Mouse (Mus musculus) CH12.LX (cell line): ENCODE results near the gene Psma7. TPM values are rescaled to one million over a fixed set of nuclear protein-coding genes. Genes with fewer than 3 reads are reported as not detected.

Source experiments
- DNase-seq: peaks from one replicate; pipeline ENCODE4 v3.0.0-alpha.2; 2013; ENCODE audit errors: extremely low read depth
- H3K27ac ChIP-seq: 2 replicates; pipeline ENCODE4 v1.5.1; 2012; ENCODE audit warnings: low read depth, mild to moderate bottlenecking, control low read depth, moderate library complexity; ENCODE audit not compliant: insufficient read depth
- H3K27me3 ChIP-seq: replicated peaks from 2 replicates; pipeline ENCODE3; 2012; ENCODE audit warnings: inconsistent platforms
- H3K36me3 ChIP-seq, 2 experiments: replicated peaks in 1 of 2; 2 replicates each; pipeline versions ENCODE3 to v1.6.1; 2012; ENCODE audit warnings: inconsistent platforms in 1 of 2, low read length in 1 of 2, mild to moderate bottlenecking in 1 of 2, mixed read lengths in 1 of 2, moderate library complexity in 1 of 2; ENCODE audit not compliant: control insufficient read depth in 1 of 2, insufficient read depth in 1 of 2
- H3K4me1 ChIP-seq, 2 experiments: 2 replicates each; pipeline ENCODE4 v1.6.1; 2012; ENCODE audit warnings: inconsistent platforms in 1 of 2, moderate library complexity in 1 of 2; ENCODE audit not compliant: insufficient read depth in 2 of 2, control insufficient read depth in 1 of 2
- H3K4me2 ChIP-seq: 2 replicates; pipeline ENCODE4 v1.6.1; 2012; ENCODE audit warnings: low read depth, mild to moderate bottlenecking, control low read depth; ENCODE audit not compliant: poor library complexity, insufficient read depth, severe bottlenecking
- H3K4me3 ChIP-seq, 3 experiments: fragments of 150-350 bp in 1 of 3; sonication (generic) in 1 of 3; replicated peaks in 1 of 3; 2 replicates each; pipeline versions ENCODE3 to v1.5.1; 2011 to 2012; ENCODE audit warnings: low read depth in 2 of 3, low read length in 2 of 3, mild to moderate bottlenecking in 2 of 3, moderate library complexity in 2 of 3, control low read depth in 1 of 3, improper control_type of control experiment in 1 of 3, inconsistent platforms in 1 of 3, mixed read lengths in 1 of 3; ENCODE audit not compliant: poor library complexity in 1 of 3
- H3K79me2 ChIP-seq: replicated peaks from 2 replicates; pipeline ENCODE4 v1.6.1; 2012; ENCODE audit warnings: mild to moderate bottlenecking, moderate library complexity; ENCODE audit not compliant: control insufficient read depth, poor library complexity, insufficient read depth, severe bottlenecking; ENCODE audit errors: extremely low read depth
- H3K9ac ChIP-seq: 2 replicates; pipeline ENCODE4 v1.6.1; 2012; ENCODE audit warnings: low read depth, mild to moderate bottlenecking, control low read depth, moderate library complexity; ENCODE audit not compliant: insufficient read depth
- H3K9me3 ChIP-seq: replicated peaks from 2 replicates; pipeline ENCODE3; 2012; ENCODE audit warnings: low read length, inconsistent platforms, mixed read lengths
- CHD1 ChIP-seq: IDR thresholded peaks from 2 replicates; pipeline ENCODE4 v1.6.1; 2012; ENCODE audit warnings: low read depth, low read length, improper control_type of control experiment, inconsistent platforms
- ELF1 ChIP-seq: IDR thresholded peaks from 2 replicates; pipeline ENCODE4 v1.6.1; 2014; ENCODE audit warnings: low read depth, mild to moderate bottlenecking, inconsistent platforms, low read length, improper control_type of control experiment
- ETS1 ChIP-seq: conservative IDR thresholded peaks from 2 replicates; pipeline ENCODE4 v1.6.1; 2012; ENCODE audit warnings: low read depth, mild to moderate bottlenecking, inconsistent platforms, low read length, improper control_type of control experiment, moderate library complexity
- GABPA ChIP-seq: IDR thresholded peaks from 2 replicates; pipeline ENCODE4 v1.6.1; 2012; ENCODE audit warnings: low read depth, low read length, improper control_type of control experiment, inconsistent platforms; ENCODE audit not compliant: insufficient replicate concordance
- HCFC1 ChIP-seq: IDR thresholded peaks from 2 replicates; pipeline ENCODE4 v1.6.1; 2012; ENCODE audit warnings: low read depth, mild to moderate bottlenecking, inconsistent platforms, low read length, improper control_type of control experiment
- JUND ChIP-seq: conservative IDR thresholded peaks from 2 replicates; pipeline ENCODE4 v1.6.1; 2011; ENCODE audit warnings: low read depth, low read length, improper control_type of control experiment
- MAX ChIP-seq: IDR thresholded peaks from 2 replicates; pipeline ENCODE4 v1.6.1; 2011; ENCODE audit warnings: low read length, improper control_type of control experiment
- MXI1 ChIP-seq: IDR thresholded peaks from 2 replicates; pipeline ENCODE4 v1.6.1; 2011; ENCODE audit warnings: mild to moderate bottlenecking, low read depth, low read length, improper control_type of control experiment
- MYC ChIP-seq: IDR thresholded peaks from 2 replicates; pipeline ENCODE4 v1.6.1; 2011; ENCODE audit warnings: low read depth, mild to moderate bottlenecking, improper control_type of control experiment, low read length
- NELFE ChIP-seq: IDR thresholded peaks from 2 replicates; pipeline ENCODE4 v1.6.1; 2011; ENCODE audit warnings: low read depth, low read length, improper control_type of control experiment
- NRF1 ChIP-seq: IDR thresholded peaks from 2 replicates; pipeline ENCODE4 v1.6.1; 2014; ENCODE audit warnings: low read depth, mild to moderate bottlenecking, inconsistent platforms, low read length, improper control_type of control experiment, moderate library complexity
- PAX5 ChIP-seq: IDR thresholded peaks from 2 replicates; pipeline ENCODE4 v1.6.1; 2012; ENCODE audit warnings: low read length, inconsistent platforms, mixed read lengths
- POLR2A ChIP-seq: IDR thresholded peaks from 2 replicates; pipeline ENCODE4 v1.6.1; 2011; ENCODE audit warnings: low read depth, mild to moderate bottlenecking, improper control_type of control experiment, low read length
- POLR2AphosphoS2 ChIP-seq: IDR thresholded peaks from 2 replicates; pipeline ENCODE4 v1.6.1; 2011; ENCODE audit warnings: low read depth, low read length, improper control_type of control experiment
- RAD21 ChIP-seq: IDR thresholded peaks from 2 replicates; pipeline ENCODE4 v1.6.1; 2011; ENCODE audit warnings: low read depth, mild to moderate bottlenecking, low read length, improper control_type of control experiment, moderate library complexity
- TBP ChIP-seq: conservative IDR thresholded peaks from 2 replicates; pipeline ENCODE4 v1.6.1; 2011; ENCODE audit warnings: low read depth, low read length, improper control_type of control experiment
- USF1 ChIP-seq: IDR thresholded peaks from 2 replicates; pipeline ENCODE4 v1.6.1; 2014; ENCODE audit warnings: low read depth, mild to moderate bottlenecking, inconsistent platforms, low read length, improper control_type of control experiment
- USF2 ChIP-seq: conservative IDR thresholded peaks from 2 replicates; pipeline ENCODE4 v1.6.1; 2011; ENCODE audit warnings: low read depth, low read length, improper control_type of control experiment
- ZMIZ1 ChIP-seq: IDR thresholded peaks from 2 replicates; pipeline ENCODE4 v1.6.1; 2012; ENCODE audit warnings: low read depth, mild to moderate bottlenecking, inconsistent platforms, low read length, improper control_type of control experiment
- dilution Hi-C: fragments of 300-500 bp; cut with MboI; formaldehyde crosslinking; loops from 2 replicates; pipeline ENCODE4 v1.14.3; 2020; ENCODE audit warnings: low sequenced_read_pairs; ENCODE audit not compliant: extremely low pct_unique_long_range_greater_than_20kb, extremely low pct_ligation_motif_present
- in situ Hi-C: fragments of 300-500 bp; cut with MboI; formaldehyde crosslinking; loops from 3 replicates; pipeline ENCODE4 v1.14.3; 2019; ENCODE audit warnings: low sequenced_read_pairs, low pct_ligation_motif_present, low pct_unique_long_range_greater_than_20kb, mixed read lengths
- polyA plus RNA-seq: library from polyadenylated mRNA; unstranded; fragments of >175 nt; gene quantifications from 2 replicates; pipeline ENCODE4 v1.2.1, GENCODE M21; 2012; ENCODE audit warnings: low read depth; ENCODE audit not compliant: insufficient read length
- total RNA-seq, 2 experiments: library from RNA; depleted of rRNA; stranded (reverse); fragments of 300-350 nt in 1 of 2; fragments of >200 nt in 1 of 2; gene quantifications; 2 replicates each; pipeline ENCODE4 v1.2.3; 2012 to 2014

Gene Psma7
- total and polyA plus RNA-seq, 3 experiments = 443 to 569 (median 466) TPM

DNA sequence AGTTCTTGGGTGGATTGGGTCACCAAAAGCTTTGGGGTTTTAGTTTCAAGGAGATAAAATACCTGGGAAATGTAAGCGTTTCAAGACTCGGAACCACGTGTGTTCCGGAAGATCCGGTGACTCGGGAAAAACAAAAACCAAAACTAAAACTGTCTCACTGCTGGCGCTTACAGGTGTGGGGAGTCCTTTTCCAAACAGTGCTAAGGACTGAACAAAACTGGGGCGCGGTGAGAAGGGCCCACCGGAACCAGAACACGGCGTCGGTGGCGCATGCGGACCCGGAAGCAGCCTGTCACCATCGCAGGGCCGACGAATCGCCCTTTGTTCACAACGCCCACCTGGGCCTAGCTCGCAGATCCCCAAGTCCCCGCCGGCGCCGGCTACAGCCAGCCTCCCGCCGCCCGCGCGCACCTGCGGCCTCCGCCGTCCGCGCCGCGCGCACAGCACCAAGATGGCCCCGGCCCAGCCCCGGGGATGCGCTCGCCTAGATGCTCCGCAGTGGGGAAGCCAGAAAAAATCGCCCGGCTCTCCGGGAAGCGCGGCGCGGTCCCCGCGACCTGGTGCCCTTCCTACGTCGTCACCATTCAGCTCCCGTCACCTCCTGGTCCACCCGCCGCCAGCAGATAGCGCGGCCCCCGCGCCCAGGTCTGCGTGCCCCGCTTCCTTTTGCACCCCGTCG, 517 bp downstream of the Psma7 start:
- Histone ChIP-seq H3K27me3 (no peaks in the 10 kb centered on the region), H3K4me3 (peak overlapping the region; percentile 96 to 98 (median 98)), H3K27ac (peak overlapping the region; percentile 83), H3K36me3 (peaks cover 29 to 48% of the 10 kb centered on the region in 2 experiments), H3K9ac (peak overlapping the region; percentile 92), H3K4me2 (peak overlapping the region; percentile 92), H3K79me2 (peaks cover 39% of the 10 kb centered on the region), H3K9me3 (no peaks in the 10 kb centered on the region), H3K4me1 (peaks cover 13 to 26% of the 10 kb centered on the region in 2 experiments; a peak in 3 of 4 replicates)
- peak; percentile 34 for DNase-seq
- no peak for TF ChIP-seq RAD21
- peak; percentile 79 for TF ChIP-seq MAX
- no peak for TF ChIP-seq USF2
- no peak for TF ChIP-seq JUND
- no peak for TF ChIP-seq POLR2AphosphoS2
- peak; percentile 52 for TF ChIP-seq HCFC1
- TF ChIP-seq POLR2A = no peak
- peak; percentile 94 for TF ChIP-seq MXI1
- TF ChIP-seq MYC = peak; percentile 64; the same call in 1 of the 2 replicates
- peak; percentile 81 for TF ChIP-seq ELF1
- TF ChIP-seq PAX5 = no peak
- TF ChIP-seq USF1 = peak; percentile 49
- peak; percentile 70 for TF ChIP-seq NRF1
- dilution Hi-C loops = no loop called here
- in situ Hi-C loops = no loop called here

DNA sequence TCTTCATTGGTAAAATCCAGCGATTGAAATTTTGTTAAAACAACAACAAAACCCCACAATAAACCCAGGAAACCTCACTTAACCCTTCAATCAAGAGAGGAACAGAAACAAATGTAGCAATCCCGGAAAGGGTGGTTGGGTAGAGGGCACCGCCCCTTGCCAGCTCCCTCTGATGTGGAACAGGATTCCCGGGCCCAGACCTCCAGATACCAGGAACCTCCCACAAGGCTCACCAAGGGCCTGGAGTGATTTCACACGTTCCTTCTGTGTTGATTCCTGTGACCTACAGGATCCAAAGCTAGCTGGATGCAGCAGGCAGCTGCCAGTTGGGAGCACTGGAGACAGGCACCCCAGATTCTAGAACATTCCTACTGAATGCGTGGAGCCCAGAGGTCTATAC, 1.8 kb downstream of the Psma7 start:
- peaks cover 42 to 55% of the 10 kb centered on the region in 2 experiments for H3K36me3 ChIP-seq
- DNase-seq = no peak
- peaks cover 13 to 26% of the 10 kb centered on the region in 2 experiments; a peak in 3 of 4 replicates for H3K4me1 ChIP-seq
- peak overlapping the region in 1 of 3 experiments; percentile 98 for H3K4me3 ChIP-seq
- dilution Hi-C loops = no loop called here
- H3K27ac ChIP-seq = no peak overlapping the region
- H3K4me2 ChIP-seq = peak overlapping the region; percentile 92
- TF ChIP-seq ZMIZ1 (no peak), CHD1 (no peak), MXI1 (no peak), GABPA (no peak), POLR2A (no peak), USF1 (no peak), TBP (no peak), NELFE (no peak), ETS1 (no peak), PAX5 (no peak)
- in situ Hi-C loops = no loop called here
- peak overlapping the region; percentile 92 for H3K9ac ChIP-seq
- no peaks in the 10 kb centered on the region for H3K9me3 ChIP-seq
- no peaks in the 10 kb centered on the region for H3K27me3 ChIP-seq
- peaks cover 39% of the 10 kb centered on the region for H3K79me2 ChIP-seq
